ENCODE assay signal across 22 mouse cellular contexts in genomic region chr12:84209093-84209492, GRCm38 (mm10). TPM values are rescaled to one million over a fixed set of nuclear protein-coding genes. Genes with fewer than 3 reads are reported as not detected.
DNase-seq lines count a peak whose midpoint lies in the region; ATAC-seq and TF ChIP-seq lines count a peak whose summit lies in the region.
"Had no signal": no experiment of that assay in that cellular context is flagged by ENCODE, and none has a peak within 500 bp of the region (broad histone marks: within the 10 kb centered on the region; RNA-seq: fewer than 3 reads in every experiment).

No protein-coding gene starts in this region.

- peak; percentile 4 for DNase-seq in heart, postnatal 0 days (ENCODE audit: low spot score)
- no peak for DNase-seq in heart, postnatal 14 days
- no peak for DNase-seq in spleen, adult 2 months (ENCODE audit: low read depth in 1 of 2, low spot score in 2 of 2)
- no peak for DNase-seq in spleen, adult 18-20 months
- DNase-seq in CD8-positive naive resting alpha-beta T cell, adult 2 months (ENCODE audit: low read depth in 2 of 2, low spot score in 2 of 2), result peak; percentile 54 to 56
- DNase-seq in induced T-regulatory cell, adult 2 months (ENCODE audit: low read depth), result peak; percentile 40
- DNase-seq in forebrain, embryonic 14.5 days (ENCODE audit: low spot score), result no peak
- DNase-seq in cerebellum, postnatal 4 days (ENCODE audit: low spot score in 2 of 2), result no peak
- DNase-seq: adrenal gland, adult 8-10 months; cerebellum, adult 11-12 months; cerebellum, adult 9-10 months; cerebellum, postnatal 25 days; forebrain, postnatal 0 days; gastrocnemius, adult 2 months; heart, postnatal 10 days had no signal

- TF ChIP-seq CTCF in heart, postnatal 0 days (IDR thresholded peaks at IDR 0.05; ENCODE audit: low read depth), result no peak
- TF ChIP-seq CTCF in spleen, adult 2 months (IDR thresholded peaks at IDR 0.05; ENCODE audit: extremely low read depth, insufficient read depth, insufficient read length, insufficient replicate concordance), result no peak

- H3K4me3 ChIP-seq in heart, postnatal 0 days (ENCODE audit: low read depth, low read length), result no peak overlapping the region
- H3K4me3 ChIP-seq in spleen, adult 2 months (ENCODE audit: extremely low read depth, insufficient read depth, insufficient read length), result no peak overlapping the region
- no peak overlapping the region for H3K4me3 ChIP-seq in forebrain, embryonic 14.5 days (ENCODE audit: low read depth, low read length)
- H3K4me3 ChIP-seq: embryonic facial prominence, embryonic 13.5 days; forebrain, embryonic 12.5 days; gastrocnemius, adult 2 months; heart, embryonic 13.5 days; hindbrain, embryonic 10.5 days had no signal

- intact Hi-C loops in heart, postnatal 14 days (cut with DNase I), result no loop called here

- no peak overlapping the region for H3K9ac ChIP-seq in heart, postnatal 0 days (replicated peaks; ENCODE audit: low read depth, low read length)
- no peak overlapping the region for H3K9ac ChIP-seq in forebrain, embryonic 14.5 days (ENCODE audit: low read length)
- H3K9ac ChIP-seq: forebrain, embryonic 12.5 days; forebrain, postnatal 0 days; hindbrain, embryonic 14.5 days had no signal

- no peak for TF ChIP-seq EP300 in heart, postnatal 0 days (IDR thresholded peaks at IDR 0.05; ENCODE audit: low read depth)

- H3K36me3 ChIP-seq in heart, postnatal 0 days (replicated peaks; ENCODE audit: control insufficient read depth, insufficient read depth, low read length), result no peaks in the 10 kb centered on the region; the same call in 1 of the 2 replicates
- H3K36me3 ChIP-seq in spleen, adult 2 months (ENCODE audit: control insufficient read depth, insufficient read depth, low read length), result no peaks in the 10 kb centered on the region
- no peaks in the 10 kb centered on the region for H3K36me3 ChIP-seq in forebrain, embryonic 14.5 days (ENCODE audit: control insufficient read depth, insufficient read depth, low read length)
- H3K36me3 ChIP-seq: embryonic facial prominence, embryonic 13.5 days; forebrain, embryonic 12.5 days had no signal

- 82% methylated on average over 11 of the region's 11 CpGs for WGBS in heart, postnatal 0 days
- 44% methylated on average over 11 of the region's 11 CpGs for WGBS in spleen, adult 2 months
- WGBS in forebrain, embryonic 14.5 days, result 93% methylated on average over 11 of the region's 11 CpGs

- no peak for TF ChIP-seq POLR2A in spleen, adult 2 months (IDR thresholded peaks at IDR 0.05; ENCODE audit: low read depth, low read length)

- peaks cover 54% of the 10 kb centered on the region for H3K4me1 ChIP-seq in heart, postnatal 0 days (ENCODE audit: control insufficient read depth, insufficient read depth)
- peaks cover 55% of the 10 kb centered on the region for H3K4me1 ChIP-seq in spleen, adult 2 months (ENCODE audit: control insufficient read depth, insufficient read depth, insufficient read length)
- H3K4me1 ChIP-seq in forebrain, embryonic 14.5 days (ENCODE audit: control insufficient read depth, insufficient read depth, low read length), result no peaks in the 10 kb centered on the region; the same call in none of the 2 replicates

- no peak overlapping the region for H3K27ac ChIP-seq in heart, postnatal 0 days (ENCODE audit: low read depth)
- H3K27ac ChIP-seq in spleen, adult 2 months (ENCODE audit: insufficient read depth, low read length), result peak overlapping the region; percentile 58
- H3K27ac ChIP-seq in forebrain, embryonic 14.5 days (ENCODE audit: low read depth, low read length), result no peak overlapping the region
- H3K27ac ChIP-seq: embryonic facial prominence, embryonic 13.5 days; forebrain, embryonic 12.5 days; gastrocnemius, adult 2 months; heart, embryonic 13.5 days; hindbrain, embryonic 10.5 days; hindbrain, embryonic 14.5 days had no signal

- no peaks in the 10 kb centered on the region for H3K27me3 ChIP-seq in heart, postnatal 0 days (ENCODE audit: control insufficient read depth, insufficient read depth, low read length)
- no peaks in the 10 kb centered on the region for H3K27me3 ChIP-seq in spleen, adult 2 months (ENCODE audit: control insufficient read depth, insufficient read depth, low read length)
- no peaks in the 10 kb centered on the region for H3K27me3 ChIP-seq in forebrain, embryonic 14.5 days (replicated peaks; ENCODE audit: control insufficient read depth, insufficient read depth, low read length)
- H3K27me3 ChIP-seq: CH12.LX; embryonic facial prominence, embryonic 13.5 days; forebrain, embryonic 12.5 days; heart, embryonic 13.5 days had no signal

- no peak for ATAC-seq in heart, postnatal 0 days (ENCODE audit: insufficient read depth, low read depth)
- no peak for ATAC-seq in forebrain, embryonic 14.5 days
- ATAC-seq: forebrain, postnatal 0 days; intestine, embryonic 16.5 days had no signal

- H3K4me2 ChIP-seq in heart, postnatal 0 days (ENCODE audit: low read depth, low read length), result no peak overlapping the region
- no peak overlapping the region for H3K4me2 ChIP-seq in forebrain, embryonic 14.5 days (ENCODE audit: low read length)
- H3K4me2 ChIP-seq: embryonic facial prominence, embryonic 13.5 days; forebrain, embryonic 12.5 days; heart, embryonic 13.5 days; hindbrain, embryonic 14.5 days had no signal

- no peaks in the 10 kb centered on the region for H3K9me3 ChIP-seq in heart, postnatal 0 days (replicated peaks; ENCODE audit: control insufficient read depth, low read length)
- no peaks in the 10 kb centered on the region for H3K9me3 ChIP-seq in forebrain, embryonic 14.5 days (replicated peaks; ENCODE audit: control insufficient read depth, low read length)
- H3K9me3 ChIP-seq: embryonic facial prominence, embryonic 13.5 days; forebrain, embryonic 12.5 days; heart, embryonic 13.5 days; hindbrain, embryonic 10.5 days had no signal

RNA-seq across cellular contexts. Expression of gene Elmsan1, which starts 9.6 kb away (rescaled TPM):
- total RNA-seq in heart, postnatal 0 days (2014; rRNA removed; ENCODE audit: low replicate concordance), result 13.5 and 14.5 TPM in 2 replicates
- 3.5 and 3.6 TPM in 2 replicates for polyA plus RNA-seq in heart, postnatal 0 days (2015; fragmentation: Nextera tagmentation; extraction: Ambion mirVana)
- 10 to 100 TPM; 15.7 to 16.9 TPM for total RNA-seq in heart, postnatal 14 days (2021)
- polyA plus RNA-seq in spleen, adult 2 months (2012; rRNA removed), result 30.6 and 36.4 TPM in 2 replicates
- polyA plus RNA-seq in forebrain, embryonic 14.5 days (2014; fragmentation: Nextera tagmentation; extraction: Ambion mirVana), result 3.2 and 3.4 TPM in 2 replicates

Comparison
In these comparisons a context has a peak if more than half of its experiments do, and no peak if none do; other contexts are left out.
1. DNase-seq: peak in heart, postnatal 0 days (single experiment), CD8-positive naive resting alpha-beta T cell, adult 2 months (2 of 2) and induced T-regulatory cell, adult 2 months (single experiment); none in heart, postnatal 14 days (0 of 2), spleen, adult 2 months (0 of 2), spleen, adult 18-20 months (0 of 2), forebrain, embryonic 14.5 days (single experiment) and cerebellum, postnatal 4 days (0 of 2).